Mouse (Mus musculus): Measurements from ENCODE around the gene Phtf2. TPM values are rescaled to one million over a fixed set of nuclear protein-coding genes. Genes with fewer than 3 reads are reported as not detected.
A peak's percentile ranks its signal among the peaks of the same experiment; 100 is the strongest.

Phtf2 gene
- polyA plus RNA-seq (2015; fragmentation: Nextera tagmentation; extraction: Ambion mirVana), result 23.2 and 23.3 TPM in 2 replicates

DNA sequence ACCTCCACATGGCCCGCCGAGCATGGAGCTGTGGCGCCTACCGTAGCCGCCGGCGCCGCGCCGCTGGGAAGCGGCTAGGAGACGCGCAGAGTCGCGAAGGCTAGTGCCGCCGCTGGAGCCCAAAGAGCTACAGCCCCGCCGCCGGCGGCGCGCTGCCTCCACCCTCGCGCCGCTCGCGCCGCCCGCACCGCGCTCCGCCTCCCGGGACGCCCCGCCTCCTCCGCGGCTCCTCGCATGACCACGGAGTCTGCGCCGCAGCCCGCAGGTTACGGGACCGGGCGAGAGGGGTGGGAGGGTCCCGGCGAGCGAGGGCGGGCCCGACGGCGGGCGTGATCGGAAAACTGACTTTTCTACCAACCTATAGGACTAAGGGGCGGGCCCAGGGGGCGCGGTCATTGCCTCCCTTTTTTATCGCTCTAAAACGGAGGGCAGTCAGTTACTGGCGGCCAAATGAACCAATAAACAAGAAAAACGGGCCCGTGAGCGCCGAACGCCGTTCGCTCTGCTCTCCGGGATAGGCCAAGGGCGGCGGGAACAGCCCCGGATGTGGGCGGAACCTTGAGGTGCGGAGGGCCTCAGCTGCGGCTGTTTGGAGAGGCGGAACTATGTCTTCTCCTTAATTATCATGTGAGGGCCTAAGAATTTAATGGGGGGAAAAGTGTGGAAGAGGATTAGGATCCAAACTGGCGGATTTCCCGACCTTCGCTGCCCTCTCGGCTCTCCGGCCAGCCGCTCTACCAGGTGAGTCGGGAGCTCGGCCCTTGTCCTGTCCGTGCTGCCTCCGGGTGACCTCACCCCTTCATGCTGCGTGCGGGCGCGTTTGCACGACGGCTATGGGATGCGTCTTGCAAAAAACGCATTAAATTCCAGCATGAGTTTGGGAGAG, at the start of gene Phtf2, which contains the start of gene Tmem60:
TSS of gene Phtf2 (minus strand) at position 210 of the 886 bp plus-strand sequence.
TSS of gene Tmem60 (plus strand) at position 277 of the 886 bp plus-strand sequence.
- H3K36me3 ChIP-seq, result peaks cover 12% of the 10 kb centered on the region
- H3K27me3 ChIP-seq, result no peaks in the 10 kb centered on the region
- peak; percentile 99 for ATAC-seq
- no peaks in the 10 kb centered on the region for H3K9me3 ChIP-seq
- peaks cover 24% of the 10 kb centered on the region for H3K4me1 ChIP-seq (replicated peaks)
- H3K4me2 ChIP-seq (replicated peaks), result peak within 1 kb of the TSS; percentile 82
- peak within 1 kb of the TSS; percentile 80 for H3K9ac ChIP-seq (replicated peaks)
- H3K4me3 ChIP-seq (replicated peaks), result peak within 1 kb of the TSS; percentile 85
- peak within 1 kb of the TSS; percentile 97 for H3K27ac ChIP-seq
- WGBS, result under 1% methylated on average over 83 of the region's 94 CpGs

DNA sequence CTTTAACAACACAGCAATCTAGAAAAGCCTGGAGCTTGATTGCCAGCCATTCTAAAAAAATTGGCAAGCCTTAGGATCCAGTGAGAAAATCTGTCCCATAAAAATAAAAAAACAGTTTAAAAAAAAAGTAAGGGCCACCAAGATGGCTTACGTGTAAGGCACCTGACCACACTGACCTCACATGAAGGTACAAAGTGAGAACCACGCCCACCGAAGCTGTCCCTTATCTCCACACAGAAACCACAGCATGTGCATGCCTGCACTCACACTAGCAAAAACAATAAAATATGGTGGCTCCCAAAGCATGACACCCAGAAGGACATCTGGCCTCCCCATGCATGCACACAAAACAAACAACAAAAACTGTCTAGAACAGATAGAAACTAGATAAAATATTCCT, 49.4 kb upstream of the Phtf2 start:
- Histone ChIP-seq H3K4me2 (replicated peaks) (no peak overlapping the region), H3K27me3 (no peaks in the 10 kb centered on the region), H3K4me3 (replicated peaks) (no peak overlapping the region), H3K27ac (no peak overlapping the region), H3K9me3 (no peaks in the 10 kb centered on the region), H3K9ac (replicated peaks) (no peak overlapping the region), H3K4me1 (replicated peaks) (no peaks in the 10 kb centered on the region), H3K36me3 (no peaks in the 10 kb centered on the region)
- no peak for ATAC-seq
- 93% methylated on average over 3 of the region's 3 CpGs for whole genome bisulfite sequencing

DNA sequence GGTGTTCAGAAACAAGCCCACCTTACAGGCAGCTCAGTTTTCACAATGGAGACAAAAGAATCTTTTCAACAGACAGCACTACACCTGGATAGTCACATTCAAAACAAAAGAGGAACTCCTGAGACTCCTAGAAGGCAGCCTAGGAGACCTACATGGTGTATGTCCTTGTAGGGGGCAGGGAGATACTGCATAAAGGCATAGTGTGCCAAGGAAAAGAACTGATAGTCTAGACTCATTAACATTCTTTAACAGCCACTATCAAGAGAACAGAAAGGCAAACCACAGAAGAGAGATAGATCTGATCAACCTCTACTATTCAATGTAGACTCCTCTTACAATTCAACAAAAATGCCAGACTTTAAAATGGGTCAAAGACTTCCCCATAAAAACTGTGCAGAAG, 48.5 kb upstream of the Phtf2 start:
- H3K27me3 ChIP-seq, result no peaks in the 10 kb centered on the region
- no peaks in the 10 kb centered on the region for H3K9me3 ChIP-seq
- H3K27ac ChIP-seq, result no peak overlapping the region
- no peak overlapping the region for H3K9ac ChIP-seq (replicated peaks)
- no peak overlapping the region for H3K4me3 ChIP-seq (replicated peaks)
- H3K4me1 ChIP-seq (replicated peaks), result no peaks in the 10 kb centered on the region
- no peak overlapping the region for H3K4me2 ChIP-seq (replicated peaks)
- no peak for ATAC-seq
- H3K36me3 ChIP-seq, result no peaks in the 10 kb centered on the region

DNA sequence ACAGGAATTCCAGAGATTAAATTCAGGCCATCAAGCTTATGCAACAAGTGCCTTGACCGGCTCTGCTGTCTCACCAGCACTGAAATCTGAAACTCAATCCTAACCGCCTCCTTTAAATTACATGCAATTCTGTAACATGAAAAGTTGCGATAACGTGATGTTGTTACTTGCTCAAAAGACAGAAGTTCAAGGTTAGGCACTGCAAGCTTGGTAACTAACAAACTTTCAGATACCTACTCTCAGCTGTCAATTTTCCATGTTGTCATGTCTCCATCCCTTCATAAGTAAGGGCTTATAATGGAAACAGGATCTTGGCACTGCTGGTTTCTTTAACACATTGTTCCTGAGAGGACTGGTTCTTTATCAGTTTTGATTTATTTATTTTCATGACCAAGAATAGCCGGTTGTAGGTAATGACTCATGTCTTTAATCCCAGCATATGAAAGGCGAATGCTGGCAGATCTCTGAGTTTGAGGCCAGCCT, 47.8 kb upstream of the Phtf2 start:
- 85% methylated on average over 6 of the region's 6 CpGs for WGBS

DNA sequence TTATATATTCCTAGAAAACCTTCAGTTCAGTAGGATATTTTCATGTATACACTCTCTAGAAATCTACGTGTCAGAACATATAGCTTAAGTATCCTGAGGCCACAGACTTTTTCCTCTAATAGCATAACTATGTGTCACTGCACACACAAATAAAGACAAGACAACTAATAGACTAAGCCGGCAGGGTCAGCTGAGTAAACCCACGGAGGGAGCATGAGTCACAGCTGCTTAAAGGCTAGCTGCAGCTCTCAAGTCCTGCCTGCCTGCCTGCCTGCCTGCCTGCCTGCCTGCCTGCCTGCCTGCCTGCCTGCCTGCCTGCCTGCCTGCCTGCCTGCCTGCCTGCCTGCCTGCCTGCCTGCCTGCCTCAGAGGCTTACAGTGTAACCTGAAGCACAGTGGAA, 43.5 kb upstream of the Phtf2 start:
- Histone ChIP-seq H3K4me1 (replicated peaks) (no peaks in the 10 kb centered on the region), H3K27ac (no peak overlapping the region), H3K4me2 (replicated peaks) (no peak overlapping the region), H3K9me3 (no peaks in the 10 kb centered on the region), H3K9ac (replicated peaks) (no peak overlapping the region), H3K27me3 (no peaks in the 10 kb centered on the region), H3K4me3 (replicated peaks) (no peak overlapping the region), H3K36me3 (0 out of 2 replicates have a peak, but pooled peaks cover 3% of the 10 kb centered on the region)
- 85% methylated on average over 3 of the region's 3 CpGs for WGBS
- ATAC-seq, result no peak

More for the DNA sequence above, 47.8 kb upstream of the Phtf2 start:
- Histone ChIP-seq H3K4me2 (replicated peaks) (no peak overlapping the region), H3K4me3 (replicated peaks) (no peak overlapping the region), H3K27me3 (no peaks in the 10 kb centered on the region), H3K27ac (no peak overlapping the region), H3K9me3 (no peaks in the 10 kb centered on the region), H3K36me3 (no peaks in the 10 kb centered on the region), H3K4me1 (replicated peaks) (no peaks in the 10 kb centered on the region), H3K9ac (replicated peaks) (no peak overlapping the region)
- ATAC-seq, result no peak

DNA sequence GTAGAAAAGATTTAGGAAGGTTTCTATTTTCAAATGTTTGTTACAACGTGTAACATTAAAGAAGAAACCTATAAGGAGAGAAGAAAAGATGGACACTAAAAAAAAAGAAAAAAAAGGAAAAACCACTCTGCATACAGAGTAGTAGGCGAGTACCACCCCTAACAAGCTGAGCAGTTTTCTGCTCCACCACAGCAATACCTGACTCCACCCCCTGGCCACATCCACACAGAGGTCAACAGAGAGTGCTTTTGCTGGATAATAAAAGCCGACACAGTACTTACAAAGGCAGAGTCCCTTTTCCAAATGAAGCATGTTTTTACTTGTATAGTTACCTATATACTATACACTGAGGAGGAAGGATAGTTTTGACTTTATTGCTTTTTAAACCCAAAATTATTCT, 42.7 kb upstream of the Phtf2 start:
- WGBS, result 74% methylated on average over 3 of the region's 3 CpGs
- no peaks in the 10 kb centered on the region for H3K4me1 ChIP-seq (replicated peaks)
- no peak for ATAC-seq

DNA sequence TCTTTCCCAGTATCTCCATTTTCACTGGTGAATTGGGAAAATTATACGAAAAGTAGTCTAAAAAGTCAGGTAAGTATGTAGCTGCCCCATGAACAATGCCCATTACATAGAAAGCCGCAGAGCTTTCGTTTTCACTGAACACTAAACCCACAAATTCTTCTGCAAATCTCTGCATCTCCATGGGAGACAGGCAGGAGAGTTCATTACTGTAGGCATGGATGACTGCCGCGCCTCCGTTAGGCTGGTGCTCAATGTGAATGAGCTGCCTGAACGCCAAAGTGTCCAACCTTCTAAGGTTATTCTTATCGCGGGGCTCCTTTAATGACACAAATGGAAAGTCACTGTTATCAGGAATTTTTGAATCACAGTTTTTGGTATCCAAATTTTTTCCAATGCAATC, 37.6 kb upstream of the Phtf2 start:
- 0 out of 2 replicates have a peak, but pooled peaks cover 3% of the 10 kb centered on the region for H3K36me3 ChIP-seq
- ATAC-seq, result no peak
- no peaks in the 10 kb centered on the region for H3K9me3 ChIP-seq
- WGBS, result 66% methylated on average over 9 of the region's 9 CpGs
- no peaks in the 10 kb centered on the region for H3K27me3 ChIP-seq
- H3K4me3 ChIP-seq (replicated peaks), result no peak overlapping the region
- H3K4me2 ChIP-seq (replicated peaks), result no peak overlapping the region
- H3K9ac ChIP-seq (replicated peaks), result no peak overlapping the region
- no peaks in the 10 kb centered on the region for H3K4me1 ChIP-seq (replicated peaks)
- no peak overlapping the region for H3K27ac ChIP-seq

More for the DNA sequence above, 42.7 kb upstream of the Phtf2 start:
- H3K27ac ChIP-seq, result no peak overlapping the region
- H3K9ac ChIP-seq (replicated peaks), result no peak overlapping the region
- H3K4me2 ChIP-seq (replicated peaks), result no peak overlapping the region
- no peak overlapping the region for H3K4me3 ChIP-seq (replicated peaks)
- 0 out of 2 replicates have a peak, but pooled peaks cover 3% of the 10 kb centered on the region for H3K36me3 ChIP-seq
- no peaks in the 10 kb centered on the region for H3K9me3 ChIP-seq
- H3K27me3 ChIP-seq, result no peaks in the 10 kb centered on the region

DNA sequence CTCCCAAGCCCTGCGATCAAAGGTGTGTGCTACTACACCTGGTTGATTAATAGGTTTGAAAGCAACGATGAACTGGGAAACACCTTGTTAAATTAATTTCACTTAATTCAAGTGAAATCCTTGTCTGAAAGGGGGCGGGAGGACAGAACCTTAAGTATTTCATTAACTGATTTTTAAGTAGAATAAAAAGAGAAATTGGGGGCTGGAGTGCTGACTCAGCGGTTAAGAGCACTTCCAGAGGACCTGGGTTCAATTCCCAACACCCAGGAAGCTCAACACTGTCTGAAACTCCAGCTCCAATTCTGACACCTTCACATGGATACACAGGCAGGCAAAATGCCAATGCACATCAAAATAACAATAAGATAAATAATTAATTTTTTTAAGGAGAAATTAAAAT, 37.0 kb upstream of the Phtf2 start:
- no peak overlapping the region for H3K9ac ChIP-seq (replicated peaks)
- H3K9me3 ChIP-seq, result no peaks in the 10 kb centered on the region
- 96% methylated on average over 4 of the region's 4 CpGs for WGBS
- no peak overlapping the region for H3K4me3 ChIP-seq (replicated peaks)
- ATAC-seq, result no peak
- H3K4me2 ChIP-seq (replicated peaks), result no peak overlapping the region
- no peak overlapping the region for H3K27ac ChIP-seq
- 0 out of 2 replicates have a peak, but pooled peaks cover 3% of the 10 kb centered on the region for H3K36me3 ChIP-seq
- no peaks in the 10 kb centered on the region for H3K27me3 ChIP-seq
- no peaks in the 10 kb centered on the region for H3K4me1 ChIP-seq (replicated peaks)

DNA sequence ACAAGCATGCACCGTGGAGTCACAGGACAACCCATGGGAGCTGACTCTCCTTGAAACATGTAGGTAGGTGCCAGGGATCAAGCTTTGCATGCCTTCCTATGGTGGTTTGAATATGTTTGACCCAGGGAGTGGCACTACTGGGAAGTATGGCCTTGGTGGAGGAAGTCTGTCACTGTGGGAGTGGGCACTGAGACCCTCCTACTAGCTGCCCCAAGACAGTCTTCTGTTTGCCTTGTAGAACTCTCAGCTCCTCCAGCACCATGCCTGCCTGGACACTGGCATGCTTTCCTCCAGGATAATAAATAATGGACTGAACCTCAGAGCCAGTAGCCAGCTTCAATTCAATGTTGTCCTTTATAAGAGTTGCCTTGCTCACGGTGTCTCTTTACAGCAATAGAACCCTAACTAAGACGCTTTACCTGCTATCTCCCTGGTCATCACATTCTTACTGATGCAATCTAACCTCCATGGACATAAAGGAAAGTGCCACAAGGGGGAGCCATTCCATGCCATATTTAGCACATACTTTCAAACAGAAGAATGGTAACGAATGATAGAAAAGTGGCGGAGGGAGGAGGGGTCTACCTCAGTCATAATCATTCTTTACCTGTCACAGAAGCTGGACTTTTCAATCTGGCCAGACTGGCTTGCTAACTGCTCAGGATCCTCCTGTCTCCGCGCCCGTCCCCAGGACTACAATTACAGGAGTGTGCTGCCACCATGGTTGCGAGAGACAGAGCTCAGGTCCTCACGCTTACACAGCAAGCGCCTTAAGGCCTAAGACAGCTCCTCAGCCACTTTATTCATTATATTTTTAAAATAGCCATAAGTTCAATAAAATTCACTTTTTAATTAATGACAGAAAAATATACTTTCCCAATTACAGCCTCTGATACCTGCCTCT, 31.7 kb upstream of the Phtf2 start:
- WGBS, result 75% methylated on average over 11 of the region's 11 CpGs
- Histone ChIP-seq H3K36me3 (no peaks in the 10 kb centered on the region), H3K4me1 (replicated peaks) (no peaks in the 10 kb centered on the region), H3K9ac (replicated peaks) (no peak overlapping the region), H3K27ac (no peak overlapping the region), H3K9me3 (no peaks in the 10 kb centered on the region), H3K27me3 (no peaks in the 10 kb centered on the region), H3K4me3 (replicated peaks) (no peak overlapping the region), H3K4me2 (replicated peaks) (no peak overlapping the region)
- 0 out of 2 replicates have a peak, but pooled peaks have one; percentile 45 for ATAC-seq

DNA sequence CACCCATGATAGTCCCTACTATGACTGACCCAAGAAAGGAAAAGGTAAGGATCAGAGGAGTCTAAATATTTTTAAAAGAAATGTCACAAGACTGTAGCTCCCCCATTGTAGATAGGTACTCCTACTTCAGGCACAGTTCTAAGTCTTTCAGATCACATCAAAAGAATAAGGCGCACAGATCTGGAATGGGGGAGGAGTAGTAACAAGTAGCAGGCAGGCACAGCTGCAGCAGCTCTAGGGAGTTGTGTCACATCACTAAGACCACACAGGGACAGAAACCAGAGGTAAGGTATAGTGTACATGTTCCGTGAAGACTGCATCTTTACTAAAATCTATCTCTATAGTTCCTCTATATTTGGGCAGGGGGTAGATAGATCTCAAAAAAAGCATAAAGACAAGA, 29.8 kb upstream of the Phtf2 start:
- Histone ChIP-seq H3K4me1 (replicated peaks) (no peaks in the 10 kb centered on the region), H3K27ac (no peak overlapping the region), H3K4me2 (replicated peaks) (no peak overlapping the region), H3K36me3 (0 out of 2 replicates have a peak, but pooled peaks cover 3% of the 10 kb centered on the region), H3K27me3 (no peaks in the 10 kb centered on the region), H3K9me3 (no peaks in the 10 kb centered on the region), H3K4me3 (replicated peaks) (no peak overlapping the region), H3K9ac (replicated peaks) (no peak overlapping the region)
- no peak for ATAC-seq
- WGBS, result 91% methylated on average over 2 of the region's 2 CpGs

DNA sequence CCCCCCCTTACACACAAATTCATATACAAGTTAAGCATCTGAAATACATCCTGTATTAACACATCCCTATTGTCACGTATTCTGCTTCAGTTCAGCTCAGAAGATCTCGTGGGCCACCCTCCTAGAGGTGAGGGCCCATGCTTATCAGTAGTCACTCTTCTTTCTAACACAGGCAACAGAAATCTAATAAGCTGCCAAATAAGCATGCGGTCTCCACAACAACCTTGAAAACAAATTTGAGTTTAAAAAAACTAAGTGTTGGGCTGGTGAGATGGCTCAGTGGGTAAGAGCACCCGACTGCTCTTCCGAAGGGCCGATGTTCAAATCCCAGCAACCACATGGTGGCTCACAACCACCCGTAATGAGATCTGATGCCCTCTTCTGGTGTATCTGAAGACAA, 24.3 kb upstream of the Phtf2 start:
- Histone ChIP-seq H3K4me3 (replicated peaks) (no peak overlapping the region), H3K4me1 (replicated peaks) (no peaks in the 10 kb centered on the region), H3K36me3 (peaks cover 21% of the 10 kb centered on the region), H3K27ac (no peak overlapping the region), H3K9me3 (no peaks in the 10 kb centered on the region), H3K9ac (replicated peaks) (no peak overlapping the region), H3K4me2 (replicated peaks) (no peak overlapping the region), H3K27me3 (no peaks in the 10 kb centered on the region)
- no peak for ATAC-seq
- 96% methylated on average over 7 of the region's 7 CpGs for WGBS

DNA sequence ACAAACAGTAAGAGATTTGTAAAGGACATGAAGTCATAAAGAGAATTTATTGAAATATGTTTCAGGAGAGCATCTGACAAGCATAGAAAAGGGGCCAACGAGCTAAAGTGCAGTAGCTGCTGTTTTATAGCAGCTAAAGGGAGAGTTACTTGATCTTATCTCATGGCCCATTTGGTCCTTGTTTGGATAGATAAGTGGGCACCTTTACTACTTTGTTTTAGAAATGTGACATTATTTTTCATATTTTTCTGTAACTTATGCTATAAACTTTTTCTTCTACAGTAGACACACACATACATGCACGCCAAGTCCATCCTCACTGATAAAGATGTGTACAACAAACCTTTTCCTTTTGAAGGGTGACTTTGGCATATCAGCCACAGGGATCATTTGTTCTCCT, 23.5 kb upstream of the Phtf2 start:
- H3K4me1 ChIP-seq (replicated peaks), result no peaks in the 10 kb centered on the region
- H3K9me3 ChIP-seq, result no peaks in the 10 kb centered on the region
- 94% methylated on average over 2 of the region's 2 CpGs for WGBS
- H3K36me3 ChIP-seq, result peaks cover 21% of the 10 kb centered on the region
- H3K4me2 ChIP-seq (replicated peaks), result no peak overlapping the region
- H3K4me3 ChIP-seq (replicated peaks), result no peak overlapping the region
- no peak overlapping the region for H3K9ac ChIP-seq (replicated peaks)
- no peaks in the 10 kb centered on the region for H3K27me3 ChIP-seq
- no peak for ATAC-seq
- H3K27ac ChIP-seq, result no peak overlapping the region

All from midbrain, embryonic 13.5 days (tissue).